Mouse (Mus musculus): ENCODE results near the gene Tas2r106. TPM values are rescaled to one million over a fixed set of nuclear protein-coding genes. Genes with fewer than 3 reads are reported as not detected.

The Tas2r106 gene
- not detected in 2 replicates for polyA plus RNA-seq (2014; fragmentation: Nextera tagmentation; extraction: Ambion mirVana)

GRCm38 (mm10) chr6:131678786-131679185 lies at the start of gene Tas2r106:
Gene Tas2r106 (minus strand): TSS chr6:131678886.
- no peak for DNase-seq
- no peaks in the 10 kb centered on the region for H3K36me3 ChIP-seq (ENCODE audit: control insufficient read depth, insufficient read depth, low read length)
- H3K9me3 ChIP-seq (ENCODE audit: control insufficient read depth, low read length) = peaks cover 15% of the 10 kb centered on the region
- H3K4me2 ChIP-seq (ENCODE audit: low read length) = no peak within 1 kb of the TSS
- no peak within 1 kb of the TSS for H3K27ac ChIP-seq (replicated peaks; ENCODE audit: low read depth, low read length)
- H3K9ac ChIP-seq (replicated peaks; ENCODE audit: low read length) = no peak within 1 kb of the TSS
- H3K27me3 ChIP-seq (ENCODE audit: control insufficient read depth, insufficient read depth, low read length) = no peaks in the 10 kb centered on the region
- no peaks in the 10 kb centered on the region for H3K4me1 ChIP-seq (ENCODE audit: control insufficient read depth, insufficient read depth, low read length)
- 70% methylated on average over 3 of the region's 3 CpGs for WGBS
- no peak for ATAC-seq (ENCODE audit: low FRiP score, low TSS enrichment)
- H3K4me3 ChIP-seq (replicated peaks; ENCODE audit: low read depth, low read length) = no peak within 1 kb of the TSS

DNA sequence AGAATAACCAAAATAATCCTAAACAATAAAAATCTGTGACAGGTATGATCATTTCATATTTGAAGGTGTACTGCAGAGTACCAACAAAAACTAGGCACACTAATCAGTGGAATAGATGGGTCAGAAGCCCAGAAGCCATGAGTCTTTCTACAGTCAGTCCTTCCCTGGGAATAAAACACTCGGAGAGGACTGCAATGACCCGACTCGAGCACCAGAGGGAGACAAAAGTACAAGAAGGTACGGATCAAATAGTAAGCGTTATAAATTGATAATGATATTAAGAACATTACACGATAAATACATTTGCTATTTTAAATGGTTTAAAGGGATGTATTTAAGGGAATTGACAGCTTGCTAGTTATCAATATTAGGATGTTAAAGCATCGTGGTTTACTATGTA lies 34.1 kb upstream of the Tas2r106 start:
- Histone ChIP-seq H3K36me3 (ENCODE audit: control insufficient read depth, insufficient read depth, low read length) (no peaks in the 10 kb centered on the region), H3K4me3 (replicated peaks; ENCODE audit: low read depth, low read length) (no peak overlapping the region), H3K4me1 (ENCODE audit: control insufficient read depth, insufficient read depth, low read length) (no peaks in the 10 kb centered on the region), H3K4me2 (ENCODE audit: low read length) (no peak overlapping the region), H3K9ac (replicated peaks; ENCODE audit: low read length) (no peak overlapping the region), H3K27me3 (ENCODE audit: control insufficient read depth, insufficient read depth, low read length) (no peaks in the 10 kb centered on the region), H3K9me3 (ENCODE audit: control insufficient read depth, low read length) (peaks cover 22% of the 10 kb centered on the region; the same call in 1 of the 2 replicates), H3K27ac (replicated peaks; ENCODE audit: low read depth, low read length) (no peak overlapping the region)
- WGBS = 42% methylated on average over 7 of the region's 7 CpGs
- ATAC-seq (ENCODE audit: low FRiP score, low TSS enrichment) = no peak
- no peak for DNase-seq

DNA sequence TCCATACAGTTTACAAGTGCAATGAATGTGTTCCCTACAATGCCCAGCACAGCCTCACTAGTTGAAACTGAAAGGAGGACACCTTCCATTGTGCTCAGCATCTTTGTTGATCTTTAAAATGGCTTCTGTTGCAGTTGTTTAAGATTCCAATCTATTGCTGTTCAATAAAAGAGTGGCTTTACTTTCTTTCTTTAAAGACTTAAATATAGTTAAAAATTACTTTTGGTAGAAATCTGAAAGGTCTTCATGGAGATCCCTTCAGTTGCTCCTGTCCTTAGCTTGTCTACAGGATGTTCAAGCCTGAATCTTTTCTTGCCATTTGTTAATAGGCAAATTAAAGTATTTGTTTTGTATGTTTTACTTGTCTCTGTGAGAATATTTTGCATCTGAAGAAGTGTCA lies 11.3 kb upstream of the Tas2r106 start, which contains the start of gene Tas2r114:
TSS of gene Tas2r114 (minus strand) at position 101 of the 400 bp plus-strand sequence.
- DNase-seq (no peak), ATAC-seq (ENCODE audit: low FRiP score, low TSS enrichment) (no peak)
- H3K4me2 ChIP-seq (ENCODE audit: low read length) = no peak within 1 kb of the TSS

GRCm38 (mm10) chr6:131687395-131687794 lies 8.7 kb upstream of the Tas2r106 start, which contains the start of gene Tas2r105:
Gene Tas2r105 (minus strand): TSS chr6:131687495.
- Histone ChIP-seq H3K27me3 (ENCODE audit: control insufficient read depth, insufficient read depth, low read length) (no peaks in the 10 kb centered on the region), H3K9me3 (ENCODE audit: control insufficient read depth, low read length) (peaks cover 5% of the 10 kb centered on the region), H3K4me3 (replicated peaks; ENCODE audit: low read depth, low read length) (no peak within 1 kb of the TSS), H3K9ac (replicated peaks; ENCODE audit: low read length) (no peak within 1 kb of the TSS), H3K4me2 (ENCODE audit: low read length) (no peak within 1 kb of the TSS), H3K4me1 (ENCODE audit: control insufficient read depth, insufficient read depth, low read length) (no peaks in the 10 kb centered on the region), H3K36me3 (ENCODE audit: control insufficient read depth, insufficient read depth, low read length) (no peaks in the 10 kb centered on the region), H3K27ac (replicated peaks; ENCODE audit: low read depth, low read length) (no peak within 1 kb of the TSS)
- no peak for ATAC-seq (ENCODE audit: low FRiP score, low TSS enrichment)
- WGBS = 84% methylated on average over 1 of the region's 1 CpGs
- DNase-seq = no peak

More for the DNA sequence above, 11.3 kb upstream of the Tas2r106 start, which contains the start of gene Tas2r114:
- Histone ChIP-seq H3K4me1 (ENCODE audit: control insufficient read depth, insufficient read depth, low read length) (no peaks in the 10 kb centered on the region), H3K27ac (replicated peaks; ENCODE audit: low read depth, low read length) (no peak within 1 kb of the TSS), H3K9me3 (ENCODE audit: control insufficient read depth, low read length) (peaks cover 5% of the 10 kb centered on the region), H3K9ac (replicated peaks; ENCODE audit: low read length) (no peak within 1 kb of the TSS), H3K27me3 (ENCODE audit: control insufficient read depth, insufficient read depth, low read length) (no peaks in the 10 kb centered on the region), H3K36me3 (ENCODE audit: control insufficient read depth, insufficient read depth, low read length) (no peaks in the 10 kb centered on the region), H3K4me3 (replicated peaks; ENCODE audit: low read depth, low read length) (no peak within 1 kb of the TSS)

- H3K4me1 ChIP-seq (ENCODE audit: control insufficient read depth, insufficient read depth, low read length) = no peaks in the 10 kb centered on the region
- no peak within 1 kb of the TSS for H3K9ac ChIP-seq (replicated peaks; ENCODE audit: low read length)
- no peaks in the 10 kb centered on the region for H3K27me3 ChIP-seq (ENCODE audit: control insufficient read depth, insufficient read depth, low read length)
- 84% methylated on average over 1 of the region's 1 CpGs for WGBS
- no peak within 1 kb of the TSS for H3K27ac ChIP-seq (replicated peaks; ENCODE audit: low read depth, low read length)
- DNase-seq (no peak), ATAC-seq (ENCODE audit: low FRiP score, low TSS enrichment) (no peak)
- H3K4me2 ChIP-seq (ENCODE audit: low read length) = no peak within 1 kb of the TSS
- H3K4me3 ChIP-seq (replicated peaks; ENCODE audit: low read depth, low read length) = no peak within 1 kb of the TSS
- no peaks in the 10 kb centered on the region for H3K36me3 ChIP-seq (ENCODE audit: control insufficient read depth, insufficient read depth, low read length)
- H3K9me3 ChIP-seq (ENCODE audit: control insufficient read depth, low read length) = peaks cover 5% of the 10 kb centered on the region; the same call in 1 of the 2 replicates
Observed at GRCm38 (mm10) chr6:131685644-131686043, 7.0 kb upstream of the Tas2r106 start, which contains the start of gene Tas2r104. Gene Tas2r104 (minus strand): TSS chr6:131685744.

- DNase-seq (no peak), ATAC-seq (ENCODE audit: low FRiP score, low TSS enrichment) (no peak)
- Histone ChIP-seq H3K9me3 (ENCODE audit: control insufficient read depth, low read length) (peaks cover 2% of the 10 kb centered on the region; the same call in 1 of the 2 replicates), H3K4me2 (ENCODE audit: low read length) (no peak within 1 kb of the TSS), H3K9ac (replicated peaks; ENCODE audit: low read length) (no peak within 1 kb of the TSS), H3K4me1 (ENCODE audit: control insufficient read depth, insufficient read depth, low read length) (no peaks in the 10 kb centered on the region), H3K27me3 (ENCODE audit: control insufficient read depth, insufficient read depth, low read length) (no peaks in the 10 kb centered on the region), H3K4me3 (replicated peaks; ENCODE audit: low read depth, low read length) (no peak within 1 kb of the TSS), H3K36me3 (ENCODE audit: control insufficient read depth, insufficient read depth, low read length) (no peaks in the 10 kb centered on the region), H3K27ac (replicated peaks; ENCODE audit: low read depth, low read length) (no peak within 1 kb of the TSS)
Observed at GRCm38 (mm10) chr6:131660049-131660448, 18.6 kb downstream of the Tas2r106 start, which contains the start of gene Tas2r107. Gene Tas2r107 (minus strand): TSS chr6:131660149.

GRCm38 (mm10) chr6:131630812-131631211 lies 47.9 kb downstream of the Tas2r106 start, which contains the start of gene Tas2r130:
Gene Tas2r130 (minus strand): TSS chr6:131630912.
- Histone ChIP-seq H3K4me2 (ENCODE audit: low read length) (no peak within 1 kb of the TSS), H3K9me3 (ENCODE audit: control insufficient read depth, low read length) (peaks cover 9% of the 10 kb centered on the region; the same call in 1 of the 2 replicates), H3K9ac (replicated peaks; ENCODE audit: low read length) (no peak within 1 kb of the TSS), H3K4me3 (replicated peaks; ENCODE audit: low read depth, low read length) (no peak within 1 kb of the TSS), H3K4me1 (ENCODE audit: control insufficient read depth, insufficient read depth, low read length) (no peaks in the 10 kb centered on the region), H3K27ac (replicated peaks; ENCODE audit: low read depth, low read length) (no peak within 1 kb of the TSS), H3K36me3 (ENCODE audit: control insufficient read depth, insufficient read depth, low read length) (no peaks in the 10 kb centered on the region), H3K27me3 (ENCODE audit: control insufficient read depth, insufficient read depth, low read length) (no peaks in the 10 kb centered on the region)
- ATAC-seq (ENCODE audit: low FRiP score, low TSS enrichment) (no peak), DNase-seq (no peak)
- WGBS = 72% methylated on average over 3 of the region's 3 CpGs

Other genes with a start within 250 kb of the Tas2r106 start
- gene 5430401F13Rik, start 192.5 kb downstream of the Tas2r106 start, polyA plus RNA-seq (2014; fragmentation: Nextera tagmentation; extraction: Ambion mirVana) = not detected in 2 replicates
- gene Gm6619, start 192.5 kb downstream of the Tas2r106 start, polyA plus RNA-seq (2014; fragmentation: Nextera tagmentation; extraction: Ambion mirVana) = not detected in 2 replicates
- gene Tas2r130, start 48.0 kb downstream of the Tas2r106 start, polyA plus RNA-seq (2014; fragmentation: Nextera tagmentation; extraction: Ambion mirVana) = not detected in 2 replicates
- not detected in 2 replicates for gene Tas2r107, start 18.7 kb downstream of the Tas2r106 start, polyA plus RNA-seq (2014; fragmentation: Nextera tagmentation; extraction: Ambion mirVana)
- gene Tas2r104, start 6.9 kb upstream of the Tas2r106 start, polyA plus RNA-seq (2014; fragmentation: Nextera tagmentation; extraction: Ambion mirVana) = not detected in 2 replicates
- not detected in 2 replicates for gene Tas2r105, start 8.6 kb upstream of the Tas2r106 start, polyA plus RNA-seq (2014; fragmentation: Nextera tagmentation; extraction: Ambion mirVana)
- gene Tas2r114, start 11.2 kb upstream of the Tas2r106 start, polyA plus RNA-seq (2014; fragmentation: Nextera tagmentation; extraction: Ambion mirVana) = not detected in 2 replicates

Measured in midbrain, embryonic 14.5 days (tissue).